Mouse (Mus musculus): ENCODE data around the gene Slc39a11.

GRCm38 (mm10) chr11:113381550-113381949 lies 268.3 kb downstream of the Slc39a11 start:
- no peak for TF ChIP-seq POLR2A (IDR thresholded peaks at IDR 0.05; ENCODE audit: borderline replicate concordance, extremely low read depth, low read depth, low read length)
- no peak for TF ChIP-seq CTCF (IDR thresholded peaks at IDR 0.05; ENCODE audit: insufficient read depth, low read length)
